9 mouse cellular contexts compared by ENCODE assay signal in the genomic region with DNA sequence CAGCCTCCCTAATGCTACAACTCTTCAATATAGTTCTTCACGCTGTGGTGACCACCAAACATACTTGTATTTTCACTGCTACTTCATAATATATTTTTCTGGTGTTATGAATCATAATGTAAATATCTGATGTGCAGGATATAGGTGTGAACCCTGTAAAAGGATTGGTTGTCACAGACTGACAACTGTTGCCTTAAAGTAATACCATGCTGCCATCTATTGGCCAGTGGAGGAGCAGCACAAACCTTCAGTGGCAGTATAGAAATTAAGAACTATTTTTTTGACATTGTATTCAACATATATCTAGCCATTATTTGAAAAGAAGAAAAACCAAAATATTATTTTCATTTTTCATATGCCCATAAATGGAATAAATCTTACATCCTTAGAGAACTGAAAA. TPM values are rescaled to one million over a fixed set of nuclear protein-coding genes. Genes with fewer than 3 reads are reported as not detected.
A peak's percentile ranks its signal among the peaks of the same experiment; 100 is the strongest.
DNase-seq lines count a peak whose midpoint lies in the region; ATAC-seq and TF ChIP-seq lines count a peak whose summit lies in the region.
"Had no signal": no experiment of that assay in that cellular context is flagged by ENCODE, and none has a peak within 500 bp of the region (broad histone marks: within the 10 kb centered on the region; RNA-seq: fewer than 3 reads in every experiment).

No protein-coding gene starts in this region.

- DNase-seq in liver (peak; percentile 39), MN1 (ENCODE audit: low spot score) (peak; percentile 60)
- no peak for DNase-seq in liver, embryonic 11.5 days (ENCODE audit: low spot score)
- DNase-seq in cerebellum, adult 18-20 months: peak; percentile 59 to 60
- DNase-seq in limb, embryonic 14.5 days (ENCODE audit: low spot score): peak; percentile 65
- DNase-seq in right cerebral cortex, postnatal 10 days (ENCODE audit: low spot score in 2 of 2): peak; percentile 31 to 51

- H3K9ac ChIP-seq in liver, embryonic 11.5 days (ENCODE audit: low read depth, low read length): no peak overlapping the region
- H3K9ac ChIP-seq in limb, embryonic 14.5 days (ENCODE audit: low read depth, low read length, severe bottlenecking): no peak overlapping the region
- H3K9ac ChIP-seq in forebrain, embryonic 15.5 days (replicated peaks): no peak overlapping the region

- no peaks in the 10 kb centered on the region for H3K9me3 ChIP-seq in liver, embryonic 11.5 days (ENCODE audit: control insufficient read depth, low read length)
- no peaks in the 10 kb centered on the region for H3K9me3 ChIP-seq in limb, embryonic 14.5 days (ENCODE audit: control insufficient read depth, low read length)
- no peaks in the 10 kb centered on the region for H3K9me3 ChIP-seq in forebrain, embryonic 15.5 days

- TF ChIP-seq POLR2A in limb, embryonic 14.5 days (IDR thresholded peaks at IDR 0.05; ENCODE audit: borderline replicate concordance, extremely low read depth, insufficient read depth, insufficient read length): no peak

- WGBS in liver, embryonic 11.5 days: 92% methylated on average over 1 of the region's 1 CpGs
- WGBS in limb, embryonic 14.5 days: 86% methylated on average over 1 of the region's 1 CpGs
- WGBS in forebrain, embryonic 15.5 days: 86% methylated on average over 1 of the region's 1 CpGs

- no peak for ATAC-seq in liver, embryonic 11.5 days (replicated peaks; ENCODE audit: low FRiP score)
- ATAC-seq in hematopoietic stem cell, adult 5-6 weeks (replicated peaks in 1 of 2; ENCODE audit: insufficient read depth in 1 of 2, low FRiP score in 2 of 2, low TSS enrichment in 1 of 2, low read depth in 1 of 2, poor library complexity in 2 of 2, severe bottlenecking in 2 of 2): peak; percentile 71 to 73; a peak in 3 of 4 replicates
- peak; percentile 68; the same call in 1 of the 2 replicates for ATAC-seq in limb, embryonic 14.5 days (ENCODE audit: low FRiP score, low read depth)
- ATAC-seq in forebrain, embryonic 15.5 days (replicated peaks): no peak

- H3K27ac ChIP-seq in liver, embryonic 11.5 days (ENCODE audit: low read depth, low read length): no peak overlapping the region
- H3K27ac ChIP-seq in limb, embryonic 14.5 days (replicated peaks; ENCODE audit: low read depth, low read length): no peak overlapping the region
- H3K27ac ChIP-seq in forebrain, embryonic 15.5 days (replicated peaks): no peak overlapping the region

- no peaks in the 10 kb centered on the region for H3K27me3 ChIP-seq in liver, embryonic 11.5 days (replicated peaks; ENCODE audit: control insufficient read depth, insufficient read depth, low read length)
- no peaks in the 10 kb centered on the region for H3K27me3 ChIP-seq in limb, embryonic 14.5 days (ENCODE audit: control insufficient read depth, insufficient read depth, low read length)
- no peaks in the 10 kb centered on the region for H3K27me3 ChIP-seq in forebrain, embryonic 15.5 days

- no peaks in the 10 kb centered on the region for H3K4me1 ChIP-seq in liver, embryonic 11.5 days (replicated peaks; ENCODE audit: control insufficient read depth, insufficient read depth, low read length)
- no peaks in the 10 kb centered on the region for H3K4me1 ChIP-seq in limb, embryonic 14.5 days (ENCODE audit: control insufficient read depth, insufficient read depth, low read length)
- H3K4me1 ChIP-seq in forebrain, embryonic 15.5 days: no peaks in the 10 kb centered on the region

- H3K4me2 ChIP-seq in liver, embryonic 11.5 days: no peak overlapping the region
- no peak overlapping the region for H3K4me2 ChIP-seq in limb, embryonic 14.5 days (replicated peaks; ENCODE audit: low read depth, low read length, severe bottlenecking)
- no peak overlapping the region for H3K4me2 ChIP-seq in forebrain, embryonic 15.5 days (replicated peaks)

- peaks cover 20% of the 10 kb centered on the region; the same call in 1 of the 2 replicates for H3K36me3 ChIP-seq in liver, embryonic 11.5 days (ENCODE audit: control insufficient read depth, insufficient read depth, low read length)
- peaks cover 63% of the 10 kb centered on the region for H3K36me3 ChIP-seq in limb, embryonic 14.5 days (ENCODE audit: control insufficient read depth, insufficient read depth, low read length)
- peaks cover 51% of the 10 kb centered on the region for H3K36me3 ChIP-seq in forebrain, embryonic 15.5 days

- no peak overlapping the region for H3K4me3 ChIP-seq in liver, embryonic 11.5 days (ENCODE audit: low read depth, low read length)
- H3K4me3 ChIP-seq in limb, embryonic 14.5 days (replicated peaks; ENCODE audit: low read length): no peak overlapping the region
- no peak overlapping the region for H3K4me3 ChIP-seq in forebrain, embryonic 15.5 days
- H3K4me3 ChIP-seq: myocyte had no signal

RNA-seq across cellular contexts. Expression of a gene that starts 40.5 kb away (rescaled TPM):
- 4.2 and 4.9 TPM in 2 replicates for polyA plus RNA-seq in liver, embryonic 11.5 days (2014; fragmentation: Nextera tagmentation; extraction: Ambion mirVana)
- 23.4 and 35.3 TPM in 2 replicates for total RNA-seq in hematopoietic stem cell, adult 5-6 weeks (2017)
- 15.7 and 16.4 TPM in 2 replicates for polyA plus RNA-seq in limb, embryonic 14.5 days (2012; rRNA removed)
- 6.3 TPM in 2 replicates for polyA plus RNA-seq in limb, embryonic 14.5 days (2014; fragmentation: Nextera tagmentation; extraction: Ambion mirVana)
- polyA plus RNA-seq in forebrain, embryonic 15.5 days (2015; fragmentation: Nextera tagmentation; extraction: Ambion mirVana): 3.4 TPM in 2 replicates

Comparison
In these comparisons a context has a peak if more than half of its experiments do, and no peak if none do; other contexts are left out.
1. ATAC-seq: peak in hematopoietic stem cell, adult 5-6 weeks (2 of 2) and limb, embryonic 14.5 days (single experiment); none in liver, embryonic 11.5 days (single experiment) and forebrain, embryonic 15.5 days (single experiment).